Mouse (Mus musculus) liver, postnatal 0 days (tissue): ENCODE data around the gene Eif3b. TPM values are rescaled to one million over a fixed set of nuclear protein-coding genes. Genes with fewer than 3 reads are reported as not detected.
"Not testable (repeated sequence)": the region's sequence is repeated elsewhere in the genome, so short reads cannot be mapped to it uniquely, and the experiment has no call there.

Experiments
- ATAC-seq: fragments of 200-750 bp; cut with Nextera tagmentation; 2 replicates; pipeline ENCODE4 v1.8.0; 2017; ENCODE audit warnings: mild to moderate bottlenecking, moderate library complexity
- DNase-seq: peaks from one replicate; pipeline ENCODE4 v3.0.0-alpha.2; 2016
- H3K27ac ChIP-seq: fragments of 300-500 bp; sonication (generic); 2 replicates; pipeline ENCODE4 v1.5.1; 2014; ENCODE audit warnings: antibody characterized with exemption, moderate library complexity, mild to moderate bottlenecking, low read depth
- H3K27me3 ChIP-seq: fragments of 300-500 bp; sonication (generic); 2 replicates; pipeline ENCODE4 v1.6.1; 2014; ENCODE audit warnings: low read length, control low read depth, mixed read lengths; ENCODE audit not compliant: insufficient read depth
- H3K36me3 ChIP-seq: fragments of 300-500 bp; sonication (generic); replicated peaks from 2 replicates; pipeline ENCODE4 v1.6.1; 2014; ENCODE audit warnings: mild to moderate bottlenecking, control low read depth, low read length, moderate library complexity, mixed read lengths; ENCODE audit not compliant: insufficient read depth
- H3K4me1 ChIP-seq: fragments of 300-500 bp; sonication (generic); 2 replicates; pipeline ENCODE4 v1.6.1; 2014; ENCODE audit warnings: antibody characterized with exemption, mild to moderate bottlenecking, control low read depth; ENCODE audit not compliant: insufficient read depth
- H3K4me2 ChIP-seq: fragments of 300-500 bp; sonication (generic); 2 replicates; pipeline ENCODE4 v1.6.1; 2014; ENCODE audit warnings: low read depth, mild to moderate bottlenecking, low read length, moderate library complexity, mixed read lengths
- H3K4me3 ChIP-seq: fragments of 300-500 bp; sonication (generic); 2 replicates; pipeline ENCODE4 v1.5.1; 2014; ENCODE audit warnings: low read depth, low read length
- H3K9ac ChIP-seq: fragments of 300-500 bp; sonication (generic); replicated peaks from 2 replicates; pipeline ENCODE4 v1.6.1; 2014; ENCODE audit warnings: mild to moderate bottlenecking, moderate library complexity
- H3K9me3 ChIP-seq: fragments of 300-500 bp; sonication (generic); 2 replicates; pipeline ENCODE4 v1.6.1; 2016; ENCODE audit warnings: mild to moderate bottlenecking, control low read depth, low read length, mixed read lengths
- CTCF ChIP-seq: sonication (generic); IDR thresholded peaks from 2 replicates; pipeline ENCODE4 v1.5.1; 2016; ENCODE audit warnings: antibody characterized with exemption, low read depth
- EP300 ChIP-seq: IDR thresholded peaks from 2 replicates; pipeline ENCODE4 v1.6.1; 2016; ENCODE audit warnings: antibody characterized with exemption, low read depth, mild to moderate bottlenecking
- WGBS: fragments of 180-500 bp; shearing (Covaris S2); extraction: QIAGEN DNeasy Blood & Tissue Kit; methylation state at CpG from one replicate; pipeline ENCODE4 v1.1.7; 2014; ENCODE audit not compliant: insufficient replicate concordance; 5-methylcytosine and 5-hydroxymethylcytosine counted together
- polyA plus RNA-seq: library from polyadenylated mRNA; unstranded; fragments of >200 nt; fragmentation: Nextera tagmentation; extraction: Ambion mirVana; gene quantifications from 2 replicates; pipeline ENCODE4 v1.2.1, GENCODE M21; 2015

Gene Eif3b
- polyA plus RNA-seq, 1 experiment from 2014 or later, result 35.5 TPM

DNA sequence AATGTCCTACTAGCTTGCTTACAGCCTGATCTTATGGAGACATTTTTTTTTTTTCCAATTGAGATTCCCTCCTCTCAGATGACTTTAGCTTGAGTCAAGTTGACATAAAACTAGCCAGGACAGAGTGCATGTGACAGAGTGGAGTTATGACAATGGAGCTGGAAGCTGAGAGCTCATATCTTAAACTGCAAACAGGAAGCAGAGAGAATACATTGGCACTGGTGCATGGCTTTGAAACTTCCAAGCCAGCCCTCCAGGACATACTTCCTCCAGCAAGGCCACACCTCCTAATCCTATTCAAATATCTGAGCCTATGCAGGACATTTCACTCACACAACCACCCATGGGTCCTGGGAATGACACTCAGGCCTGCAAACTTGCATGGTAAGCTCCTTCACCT is 35.4 kb downstream of the Eif3b start:
- Histone ChIP-seq H3K4me3 (no peak overlapping the region), H3K4me2 (no peak overlapping the region), H3K4me1 (no peaks in the 10 kb centered on the region), H3K9me3 (no peaks in the 10 kb centered on the region), H3K36me3 (no peaks in the 10 kb centered on the region), H3K9ac (no peak overlapping the region), H3K27ac (no peak overlapping the region), H3K27me3 (no peaks in the 10 kb centered on the region)
- no peak for TF ChIP-seq EP300
- TF ChIP-seq CTCF, result no peak
- DNase-seq (no peak), ATAC-seq (no peak)

DNA sequence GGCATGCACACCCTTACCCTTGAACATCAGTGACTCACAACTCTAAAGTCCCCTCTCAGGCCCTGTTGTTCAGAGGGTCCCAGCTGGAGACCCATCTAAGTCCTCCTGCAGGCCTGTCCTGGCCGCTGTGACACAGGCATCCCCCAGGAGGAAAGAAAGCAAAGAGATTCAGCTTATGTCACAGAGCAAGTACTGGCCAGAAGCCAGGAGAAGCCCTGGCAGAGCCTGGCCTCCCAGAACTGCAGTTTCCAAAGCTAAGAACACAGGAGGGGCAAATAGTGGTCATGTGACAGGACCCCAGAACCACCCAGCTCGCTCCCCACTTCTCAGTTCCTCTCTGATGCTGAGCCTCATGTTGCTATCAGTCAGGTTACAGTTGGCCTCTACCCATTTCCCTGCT is 36.3 kb downstream of the Eif3b start:
- no peaks in the 10 kb centered on the region for H3K4me1 ChIP-seq
- ATAC-seq (no peak), DNase-seq (no peak)
- H3K36me3 ChIP-seq, result no peaks in the 10 kb centered on the region
- TF ChIP-seq EP300 (no peak), CTCF (no peak)
- H3K4me2 ChIP-seq, result no peak overlapping the region
- WGBS, result 67% methylated on average over 2 of the region's 2 CpGs
- H3K27me3 ChIP-seq, result no peaks in the 10 kb centered on the region
- no peaks in the 10 kb centered on the region for H3K9me3 ChIP-seq
- no peak overlapping the region for H3K9ac ChIP-seq
- no peak overlapping the region for H3K4me3 ChIP-seq
- H3K27ac ChIP-seq, result no peak overlapping the region

DNA sequence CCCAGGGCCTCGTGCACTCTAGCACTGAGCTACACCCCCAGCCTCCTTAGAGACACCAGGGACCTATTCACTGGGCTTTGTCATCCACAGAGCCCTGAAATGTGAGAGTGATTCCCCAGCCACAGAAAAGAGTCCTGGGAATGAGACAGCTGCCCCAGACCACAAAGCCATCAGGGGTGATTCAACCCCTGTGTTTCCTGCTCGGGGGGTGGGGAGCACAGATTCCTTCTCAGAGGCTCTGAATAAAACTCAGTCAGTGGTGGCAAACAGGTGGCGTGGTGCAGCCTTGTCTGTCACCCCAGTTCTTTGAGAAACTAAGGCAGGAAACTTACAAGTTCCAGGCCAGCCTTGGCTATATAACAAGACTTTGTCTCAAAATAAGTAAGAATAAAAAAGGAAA is 42.3 kb downstream of the Eif3b start:
- H3K36me3 ChIP-seq, result no peaks in the 10 kb centered on the region
- no peak overlapping the region for H3K4me2 ChIP-seq
- WGBS, result 71% methylated on average over 3 of the region's 3 CpGs
- no peaks in the 10 kb centered on the region for H3K4me1 ChIP-seq
- no peak overlapping the region for H3K9ac ChIP-seq
- ATAC-seq (no peak), DNase-seq (no peak)
- no peak for TF ChIP-seq EP300
- no peak for TF ChIP-seq CTCF
- H3K9me3 ChIP-seq, result peaks cover 11% of the 10 kb centered on the region
- no peaks in the 10 kb centered on the region for H3K27me3 ChIP-seq
- H3K27ac ChIP-seq, result no peak overlapping the region
- H3K4me3 ChIP-seq, result no peak overlapping the region

DNA sequence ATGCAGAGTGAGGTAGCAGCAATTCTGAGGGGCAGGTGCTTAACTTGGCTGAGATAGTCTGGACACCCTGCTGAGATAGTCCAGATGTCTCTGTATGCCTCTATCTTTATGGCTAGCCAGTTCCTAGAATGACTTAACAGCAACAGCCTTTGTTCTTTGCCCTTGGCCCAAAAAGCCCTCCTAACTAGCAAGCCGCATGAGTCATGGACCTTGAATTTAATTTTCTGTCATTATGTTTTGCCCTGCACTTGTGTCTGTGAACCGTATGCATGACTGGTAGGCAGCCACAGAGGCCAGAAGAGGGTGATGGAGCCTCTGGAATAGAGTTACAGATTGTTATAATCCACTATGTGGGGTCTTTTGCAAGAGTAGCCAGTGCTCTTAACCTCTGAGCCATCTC is 44.0 kb downstream of the Eif3b start:
- H3K9ac ChIP-seq, result not testable (repeated sequence)

GRCm38 (mm10) chr5:140464943-140465342 is 45.8 kb downstream of the Eif3b start:
- Histone ChIP-seq H3K4me2 (no peak overlapping the region), H3K9ac (no peak overlapping the region), H3K27me3 (no peaks in the 10 kb centered on the region), H3K27ac (no peak overlapping the region), H3K4me3 (no peak overlapping the region), H3K4me1 (no peaks in the 10 kb centered on the region), H3K9me3 (peaks cover 11% of the 10 kb centered on the region), H3K36me3 (no peaks in the 10 kb centered on the region)
- no peak for TF ChIP-seq EP300
- no peak for TF ChIP-seq CTCF
- no peak for ATAC-seq
- no peak for DNase-seq
- WGBS, result 80% methylated on average over 2 of the region's 2 CpGs

More for the DNA sequence above, 44.0 kb downstream of the Eif3b start:
- H3K27me3 ChIP-seq, H3K36me3 ChIP-seq, H3K4me2 ChIP-seq, ATAC-seq, H3K4me1 ChIP-seq, H3K4me3 ChIP-seq, H3K27ac ChIP-seq, DNase-seq: not testable (repeated sequence)
- H3K9me3 ChIP-seq, result peaks cover 11% of the 10 kb centered on the region
- WGBS, result 74% methylated on average over 2 of the region's 2 CpGs

GRCm38 (mm10) chr5:140472336-140472735 is 53.2 kb downstream of the Eif3b start:
- Histone ChIP-seq H3K36me3 (no peaks in the 10 kb centered on the region), H3K27me3 (no peaks in the 10 kb centered on the region), H3K9ac (no peak overlapping the region), H3K4me1 (no peaks in the 10 kb centered on the region), H3K27ac (no peak overlapping the region), H3K4me3 (no peak overlapping the region), H3K9me3 (no peaks in the 10 kb centered on the region), H3K4me2 (no peak overlapping the region)
- 76% methylated on average over 3 of the region's 3 CpGs for WGBS
- TF ChIP-seq CTCF (peak; percentile 74), EP300 (no peak)
- ATAC-seq, result no peak
- DNase-seq, result peak; percentile 68

DNA sequence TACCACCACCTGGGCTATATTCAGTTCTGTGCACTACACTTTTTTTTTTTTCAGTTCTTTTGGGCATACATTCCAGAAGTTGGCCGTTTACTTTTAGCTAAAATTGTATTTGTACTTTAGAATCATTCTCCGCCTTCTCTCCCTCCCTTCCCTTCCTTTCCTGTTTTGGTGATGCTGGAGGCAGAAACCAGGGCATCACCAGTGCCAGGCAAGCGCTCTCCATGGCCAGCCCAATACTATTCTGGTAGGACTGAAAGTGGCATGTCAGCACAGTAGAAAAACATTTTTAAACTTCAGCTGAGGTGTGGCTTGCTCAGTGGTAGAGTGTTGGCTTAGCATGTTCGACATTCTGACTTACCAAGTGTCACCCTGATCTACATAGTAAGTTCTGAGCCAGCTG is 62.3 kb downstream of the Eif3b start:
- DNase-seq, result no peak
- H3K4me1 ChIP-seq, result no peaks in the 10 kb centered on the region
- no peaks in the 10 kb centered on the region for H3K9me3 ChIP-seq
- TF ChIP-seq EP300 (no peak), CTCF (no peak)
- no peak for ATAC-seq
- no peak overlapping the region for H3K27ac ChIP-seq
- H3K4me2 ChIP-seq, result no peak overlapping the region
- no peaks in the 10 kb centered on the region for H3K27me3 ChIP-seq
- no peaks in the 10 kb centered on the region for H3K36me3 ChIP-seq
- 66% methylated on average over 4 of the region's 4 CpGs for WGBS
- H3K9ac ChIP-seq, result no peak overlapping the region
- H3K4me3 ChIP-seq, result no peak overlapping the region
